Mouse (Mus musculus): ENCODE measurements around the gene Sez6l.

The Sez6l gene

GRCm38 (mm10) chr5:112498921-112499917 lies 77.8 kb downstream of the Sez6l start:
- no peak for DNase-seq (ENCODE audit: low spot score in 2 of 2)

GRCm38 (mm10) chr5:112496753-112497369 lies 80.1 kb downstream of the Sez6l start:
- DNase-seq (ENCODE audit: low spot score in 2 of 2): no peak

- DNase-seq (ENCODE audit: low spot score in 2 of 2): peak; percentile 64 to 68
These were observed 83.5 kb downstream of the Sez6l start for GRCm38 (mm10) chr5:112493492-112493891.

- DNase-seq (ENCODE audit: low spot score in 2 of 2): peak in 1 of 2 experiments; percentile 39
These were observed 85.5 kb downstream of the Sez6l start for GRCm38 (mm10) chr5:112491489-112491888.

GRCm38 (mm10) chr5:112488101-112488776 lies 88.7 kb downstream of the Sez6l start:
- no peak for DNase-seq (ENCODE audit: low spot score in 2 of 2)

GRCm38 (mm10) chr5:112487504-112487903 lies 89.5 kb downstream of the Sez6l start:
- no peak for DNase-seq (ENCODE audit: low spot score in 2 of 2)

- DNase-seq (ENCODE audit: low spot score in 2 of 2): no peak
These were observed 90.6 kb downstream of the Sez6l start for GRCm38 (mm10) chr5:112486415-112486814.

GRCm38 (mm10) chr5:112484924-112485715 lies 91.9 kb downstream of the Sez6l start:
- no peak for DNase-seq (ENCODE audit: low spot score in 2 of 2)

- no peak for DNase-seq (ENCODE audit: low spot score in 2 of 2)
These were observed 94.0 kb downstream of the Sez6l start for GRCm38 (mm10) chr5:112483030-112483429.

- DNase-seq (ENCODE audit: low spot score in 2 of 2): no peak
These were observed 94.4 kb downstream of the Sez6l start for GRCm38 (mm10) chr5:112482551-112482950.

GRCm38 (mm10) chr5:112481946-112482410 lies 95.0 kb downstream of the Sez6l start:
- DNase-seq (ENCODE audit: low spot score in 2 of 2): no peak

- no peak for DNase-seq (ENCODE audit: low spot score in 2 of 2)
These were observed 103.5 kb downstream of the Sez6l start for GRCm38 (mm10) chr5:112473453-112473852.

- peak; percentile 70 to 73 for DNase-seq (ENCODE audit: low spot score in 2 of 2)
These were observed 106.8 kb downstream of the Sez6l start for GRCm38 (mm10) chr5:112470144-112470543.

GRCm38 (mm10) chr5:112468986-112469581 lies 107.9 kb downstream of the Sez6l start:
- DNase-seq (ENCODE audit: low spot score in 2 of 2): no peak

GRCm38 (mm10) chr5:112466331-112466730 lies 110.7 kb downstream of the Sez6l start:
- DNase-seq (ENCODE audit: low spot score in 2 of 2): no peak

- no peak for DNase-seq (ENCODE audit: low spot score in 2 of 2)
These were observed 117.1 kb downstream of the Sez6l start for GRCm38 (mm10) chr5:112459903-112460302.

GRCm38 (mm10) chr5:112454966-112455555 lies 121.9 kb downstream of the Sez6l start:
- DNase-seq (ENCODE audit: low spot score in 2 of 2): no peak

- no peak for DNase-seq (ENCODE audit: low spot score in 2 of 2)
These were observed 123.9 kb downstream of the Sez6l start for GRCm38 (mm10) chr5:112453088-112453487.

GRCm38 (mm10) chr5:112448747-112449440 lies 128.1 kb downstream of the Sez6l start, which contains the start of gene Gm6588:
Gene Gm6588 (plus strand): TSS chr5:112449426.
- no peak for DNase-seq (ENCODE audit: low spot score in 2 of 2)

- DNase-seq (ENCODE audit: low spot score in 2 of 2): no peak
These were observed 138.4 kb downstream of the Sez6l start for GRCm38 (mm10) chr5:112438535-112438934.

Measured in right cerebral cortex, postnatal 10 days (tissue).